Mouse (Mus musculus): Measurements from ENCODE around the gene Nutm2. TPM values are rescaled to one million over a fixed set of nuclear protein-coding genes. Genes with fewer than 3 reads are reported as not detected.
A peak's percentile ranks its signal among the peaks of the same experiment; 100 is the strongest.
"Not testable (repeated sequence)": the region's sequence is repeated elsewhere in the genome, so short reads cannot be mapped to it uniquely, and the experiment has no call there.

Nutm2 gene
- polyA plus RNA-seq, 1 experiment from 2014 or later = not detected

GRCm38 (mm10) chr13:50453426-50453825 is 13.7 kb upstream of the Nutm2 start:
- no peaks in the 10 kb centered on the region for H3K9me3 ChIP-seq (replicated peaks; ENCODE audit: control insufficient read depth, low read length)
- H3K27ac ChIP-seq (ENCODE audit: low read depth, low read length) = no peak overlapping the region
- no peak overlapping the region for H3K4me2 ChIP-seq (ENCODE audit: low read length)
- 29% methylated on average over 4 of the region's 4 CpGs for WGBS
- H3K27me3 ChIP-seq (replicated peaks; ENCODE audit: control insufficient read depth, insufficient read depth, low read length) = no peaks in the 10 kb centered on the region
- H3K4me3 ChIP-seq (ENCODE audit: low read depth, low read length) = no peak overlapping the region
- no peak for DNase-seq (ENCODE audit: low spot score)
- no peak overlapping the region for H3K9ac ChIP-seq (ENCODE audit: low read length)
- H3K36me3 ChIP-seq (ENCODE audit: control insufficient read depth, insufficient read depth, low read length) = no peaks in the 10 kb centered on the region
- H3K4me1 ChIP-seq (ENCODE audit: control insufficient read depth, insufficient read depth, low read length) = no peaks in the 10 kb centered on the region
- ATAC-seq = no peak

- H3K27ac ChIP-seq (ENCODE audit: low read depth, low read length); H3K27me3 ChIP-seq (replicated peaks; ENCODE audit: control insufficient read depth, insufficient read depth, low read length); H3K4me1 ChIP-seq (ENCODE audit: control insufficient read depth, insufficient read depth, low read length); H3K9ac ChIP-seq (ENCODE audit: low read length); H3K4me2 ChIP-seq (ENCODE audit: low read length); H3K4me3 ChIP-seq (ENCODE audit: low read depth, low read length); H3K9me3 ChIP-seq (replicated peaks; ENCODE audit: control insufficient read depth, low read length); H3K36me3 ChIP-seq (ENCODE audit: control insufficient read depth, insufficient read depth, low read length); ATAC-seq; DNase-seq (ENCODE audit: low spot score): not testable (repeated sequence)
- WGBS = 53% methylated on average over 2 of the region's 2 CpGs
Observed at GRCm38 (mm10) chr13:50460433-50460832, 6.7 kb upstream of the Nutm2 start.

- no peaks in the 10 kb centered on the region for H3K27me3 ChIP-seq (replicated peaks; ENCODE audit: control insufficient read depth, insufficient read depth, low read length)
- H3K9ac ChIP-seq (ENCODE audit: low read length) = 0 out of 2 replicates have a peak overlapping the region, but pooled peaks have one; percentile 29
- H3K4me3 ChIP-seq (ENCODE audit: low read depth, low read length) = peak overlapping the region; percentile 16; the same call in 1 of the 2 replicates
- peak overlapping the region; percentile 38 for H3K4me2 ChIP-seq (ENCODE audit: low read length)
- no peak overlapping the region for H3K27ac ChIP-seq (ENCODE audit: low read depth, low read length)
- 0 out of 2 replicates have a peak, but pooled peaks have one; percentile 15 for ATAC-seq
- no peaks in the 10 kb centered on the region for H3K36me3 ChIP-seq (ENCODE audit: control insufficient read depth, insufficient read depth, low read length)
- no peaks in the 10 kb centered on the region for H3K4me1 ChIP-seq (ENCODE audit: control insufficient read depth, insufficient read depth, low read length)
- peak; percentile 13 for DNase-seq (ENCODE audit: low spot score)
- 46% methylated on average over 27 of the region's 27 CpGs for WGBS
- no peaks in the 10 kb centered on the region for H3K9me3 ChIP-seq (replicated peaks; ENCODE audit: control insufficient read depth, low read length)
Observed at GRCm38 (mm10) chr13:50464621-50465562, 2.2 kb upstream of the Nutm2 start.

GRCm38 (mm10) chr13:50488510-50488909 is 21.4 kb downstream of the Nutm2 start:
- H3K9ac ChIP-seq (ENCODE audit: low read length); H3K36me3 ChIP-seq (ENCODE audit: control insufficient read depth, insufficient read depth, low read length); H3K27me3 ChIP-seq (replicated peaks; ENCODE audit: control insufficient read depth, insufficient read depth, low read length); DNase-seq (ENCODE audit: low spot score); H3K9me3 ChIP-seq (replicated peaks; ENCODE audit: control insufficient read depth, low read length); H3K4me3 ChIP-seq (ENCODE audit: low read depth, low read length); H3K4me2 ChIP-seq (ENCODE audit: low read length); ATAC-seq; H3K27ac ChIP-seq (ENCODE audit: low read depth, low read length); H3K4me1 ChIP-seq (ENCODE audit: control insufficient read depth, insufficient read depth, low read length): not testable (repeated sequence)

GRCm38 (mm10) chr13:50510470-50511343 is 43.6 kb downstream of the Nutm2 start:
- not testable (repeated sequence) for H3K27me3 ChIP-seq (replicated peaks; ENCODE audit: control insufficient read depth, insufficient read depth, low read length); H3K36me3 ChIP-seq (ENCODE audit: control insufficient read depth, insufficient read depth, low read length); H3K4me3 ChIP-seq (ENCODE audit: low read depth, low read length); H3K4me1 ChIP-seq (ENCODE audit: control insufficient read depth, insufficient read depth, low read length); ATAC-seq; H3K9me3 ChIP-seq (replicated peaks; ENCODE audit: control insufficient read depth, low read length); H3K27ac ChIP-seq (ENCODE audit: low read depth, low read length); H3K9ac ChIP-seq (ENCODE audit: low read length); H3K4me2 ChIP-seq (ENCODE audit: low read length); DNase-seq (ENCODE audit: low spot score)
- 80% methylated on average over 9 of the region's 9 CpGs for WGBS

Other genes with a start within 250 kb of the Nutm2 start
- gene Gm906, start 217.0 kb upstream of the Nutm2 start, polyA plus RNA-seq (2014; fragmentation: Nextera tagmentation; extraction: Ambion mirVana) = not detected in 2 replicates
- 29.0 and 29.7 TPM in 2 replicates for gene Fbxw17, start 49.4 kb upstream of the Nutm2 start, polyA plus RNA-seq (2014; fragmentation: Nextera tagmentation; extraction: Ambion mirVana)
- not detected in 2 replicates for gene Gm47429, start 23.4 kb upstream of the Nutm2 start, polyA plus RNA-seq (2014; fragmentation: Nextera tagmentation; extraction: Ambion mirVana)
- gene Gm904, start 175.9 kb downstream of the Nutm2 start, polyA plus RNA-seq (2014; fragmentation: Nextera tagmentation; extraction: Ambion mirVana) = not detected in 2 replicates
- gene Gm8765, start 231.0 kb downstream of the Nutm2 start, polyA plus RNA-seq (2014; fragmentation: Nextera tagmentation; extraction: Ambion mirVana) = not detected in 2 replicates

Data from forebrain, embryonic 14.5 days (tissue).